Mouse (Mus musculus) Patski (cell line): ENCODE results near the gene Olfr398. TPM values are rescaled to one million over a fixed set of nuclear protein-coding genes. Genes with fewer than 3 reads are reported as not detected.
A peak's percentile ranks its signal among the peaks of the same experiment; 100 is the strongest.

Experiments
- ATAC-seq: fragments of 100-300 bp; one replicate; pipeline ENCODE4 v1.8.0; 2021
- CTCF ChIA-PET: fragments of 350-600 bp; sonication (Branson Sonifier 250); formaldehyde crosslinking; loops from one replicate; lab custom pipeline; 2022; ENCODE audit warnings: inconsistent platforms; lab: Charles Lee
- POLR2A ChIA-PET: fragments of 350-600 bp; sonication (Branson Sonifier 250); formaldehyde crosslinking; loops from one replicate; lab custom pipeline; 2022; ENCODE audit warnings: antibody characterized with exemption, inconsistent platforms; lab: Charles Lee
- DNase-seq: peaks from one replicate; pipeline ENCODE4 v3.0.0-alpha.2; 2011; ENCODE audit warnings: low read depth, low spot score
- H3K27me3 ChIP-seq: fragments of 371-371 bp; one replicate; pipeline ENCODE4 v1.5.1; 2021
- CTCF ChIP-seq: fragments of 100-300 bp; IDR thresholded peaks from one replicate; pipeline ENCODE4 v1.5.1; 2021
- in situ Hi-C: fragments of 300-500 bp; cut with MboI; formaldehyde crosslinking; loops from 3 replicates; pipeline ENCODE4 v1.11.1; 2018; ENCODE audit warnings: low pct_unique_long_range_greater_than_20kb, mixed read lengths
- polyA plus RNA-seq: library from polyadenylated mRNA; unstranded; gene quantifications from one replicate; pipeline ENCODE4 v1.2.3, GENCODE M21; 2021

The Olfr398 gene
- polyA plus RNA-seq = not detected

- no peak for TF ChIP-seq CTCF
- CTCF ChIA-PET = no interaction called here
Observed at GRCm38 (mm10) chr11:73990307-73990706, at the start of gene Olfr398. Gene Olfr398, minus strand, starts transcription at chr11:73990407.

GRCm38 (mm10) chr11:73993115-73993514 is 2.9 kb upstream of the Olfr398 start:
- DNase-seq (no peak), ATAC-seq (no peak)
- H3K27me3 ChIP-seq = peaks cover 19% of the 10 kb centered on the region
- POLR2A ChIA-PET = no interaction called here
- in situ Hi-C loops = loop anchor here (25.0 kb wide), 2 partner anchors 369 to 544 kb away; partner anchors contain the start of genes Olfr411 and Olfr412
- CTCF ChIA-PET = no interaction called here
- peak; percentile 21 for TF ChIP-seq CTCF

More at GRCm38 (mm10) chr11:73990307-73990706, at the start of gene Olfr398:
- in situ Hi-C loops = loop anchor here (25.0 kb wide), 2 partner anchors 372 to 547 kb away; partner anchors contain the start of genes Olfr411 and Olfr412
- ATAC-seq (no peak), DNase-seq (no peak)
- H3K27me3 ChIP-seq = peaks cover 19% of the 10 kb centered on the region
- POLR2A ChIA-PET = no interaction called here

GRCm38 (mm10) chr11:73960517-73960916 is 29.7 kb downstream of the Olfr398 start, which contains the start of gene Olfr397:
Gene Olfr397, plus strand, starts transcription at chr11:73960817.
- ATAC-seq (no peak), DNase-seq (no peak)
- in situ Hi-C loops = no loop called here
- H3K27me3 ChIP-seq = no peaks in the 10 kb centered on the region
- ChIA-PET POLR2A (no interaction called here), CTCF (no interaction called here)
- no peak for TF ChIP-seq CTCF

- in situ Hi-C loops = no loop called here
- DNase-seq = no peak
- no peaks in the 10 kb centered on the region for H3K27me3 ChIP-seq
- no peak for TF ChIP-seq CTCF
- CTCF ChIA-PET = no interaction called here
- no peak for ATAC-seq
- POLR2A ChIA-PET = no interaction called here
Observed at GRCm38 (mm10) chr11:73936377-73936776, 53.8 kb downstream of the Olfr398 start, which contains the start of gene Olfr23. Gene Olfr23, plus strand, starts transcription at chr11:73936677.

Other genes with a start within 250 kb of the Olfr398 start
- gene Olfr389, start 209.7 kb downstream of the Olfr398 start, polyA plus RNA-seq = not detected
- not detected for gene Olfr390, start 207.4 kb downstream of the Olfr398 start, polyA plus RNA-seq
- gene Olfr391-ps, start 187.4 kb downstream of the Olfr398 start, polyA plus RNA-seq = not detected
- gene Olfr392, start 173.4 kb downstream of the Olfr398 start, polyA plus RNA-seq = not detected
- not detected for gene Olfr393, start 139.0 kb downstream of the Olfr398 start, polyA plus RNA-seq
- not detected for gene Olfr394, start 99.6 kb downstream of the Olfr398 start, polyA plus RNA-seq
- not detected for gene Olfr395, start 81.1 kb downstream of the Olfr398 start, polyA plus RNA-seq
- gene Olfr23, start 53.7 kb downstream of the Olfr398 start, polyA plus RNA-seq = not detected
- not detected for gene Olfr397, start 29.6 kb downstream of the Olfr398 start, polyA plus RNA-seq
- not detected for gene Olfr139, start 66.1 kb upstream of the Olfr398 start, polyA plus RNA-seq
- gene Olfr399, start 66.2 kb upstream of the Olfr398 start, polyA plus RNA-seq = not detected
- not detected for gene Zfp616, start 79.5 kb upstream of the Olfr398 start, polyA plus RNA-seq
- not detected for gene Olfr401, start 123.3 kb upstream of the Olfr398 start, polyA plus RNA-seq
- gene Olfr402, start 163.1 kb upstream of the Olfr398 start, polyA plus RNA-seq = not detected
- gene Olfr403, start 195.8 kb upstream of the Olfr398 start, polyA plus RNA-seq = not detected
- not detected for gene Olfr43, start 221.0 kb upstream of the Olfr398 start, polyA plus RNA-seq